Mouse (Mus musculus): ENCODE results near the gene Commd1. TPM values are rescaled to one million over a fixed set of nuclear protein-coding genes. Genes with fewer than 3 reads are reported as not detected.

Commd1 gene
- polyA plus RNA-seq, 1 experiment, result 104 TPM

DNA sequence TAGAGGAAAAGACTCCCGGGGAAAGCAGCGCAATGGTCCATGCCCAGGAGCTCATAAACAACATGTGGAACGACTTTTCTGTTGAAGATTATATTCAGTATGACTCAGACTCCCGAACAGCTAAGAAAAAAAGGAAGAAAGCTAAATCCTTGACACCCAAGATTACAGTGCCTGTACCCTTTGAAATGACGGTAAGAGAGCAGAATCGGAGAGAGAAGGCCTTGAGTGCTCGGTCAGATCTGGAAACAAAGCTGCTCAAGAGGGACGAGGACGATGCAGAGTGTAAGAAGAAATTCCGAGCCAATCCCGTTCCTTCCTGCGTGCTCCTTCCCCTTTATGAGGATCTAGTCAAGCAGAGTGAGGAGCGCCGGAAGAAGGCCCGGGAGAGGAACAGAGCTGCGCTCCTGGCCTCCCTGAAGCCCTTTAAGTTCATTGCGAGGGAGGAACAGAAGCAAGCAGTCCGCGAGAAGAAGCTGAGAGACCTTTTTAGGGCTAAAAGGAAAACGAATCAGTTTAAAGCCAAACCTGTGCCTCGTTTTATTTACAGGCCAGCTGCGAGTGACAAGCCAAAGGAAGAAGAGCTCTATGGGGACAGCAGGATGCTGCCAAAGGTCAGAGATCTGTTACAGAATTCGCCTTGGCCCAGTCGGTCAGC, 38.1 kb upstream of the Commd1 start:
- Histone ChIP-seq H3K27me3 (ENCODE audit: control insufficient read depth, insufficient read depth, low read length, poor library complexity, severe bottlenecking) (no peaks in the 10 kb centered on the region), H3K36me3 (ENCODE audit: control insufficient read depth, insufficient read depth, low read length, poor library complexity, severe bottlenecking) (no peaks in the 10 kb centered on the region), H3K9ac (ENCODE audit: low read depth, poor library complexity, severe bottlenecking) (no peak overlapping the region), H3K4me3 (ENCODE audit: low read depth, low read length) (0 out of 2 replicates have a peak overlapping the region, but pooled peaks have one; percentile 5), H3K27ac (ENCODE audit: insufficient read depth, low read length) (no peak overlapping the region), H3K4me1 (ENCODE audit: control insufficient read depth, insufficient read depth, low read length) (no peaks in the 10 kb centered on the region), H3K9me3 (replicated peaks; ENCODE audit: control insufficient read depth, insufficient read depth, low read length, poor library complexity, severe bottlenecking) (0 out of 2 replicates have a peak, but pooled peaks cover 5% of the 10 kb centered on the region)
- TF ChIP-seq EP300 (IDR thresholded peaks at IDR 0.05; ENCODE audit: insufficient read depth, low read depth, low read length) (no peak), POLR2A (IDR thresholded peaks at IDR 0.05; ENCODE audit: insufficient read depth, low read length) (no peak), CTCF (IDR thresholded peaks at IDR 0.05; ENCODE audit: low read depth, low read length) (no peak)

GRCm38 (mm10) chr11:23017943-23018342, 35.8 kb upstream of the Commd1 start:
- Histone ChIP-seq H3K36me3 (ENCODE audit: control insufficient read depth, insufficient read depth, low read length, poor library complexity, severe bottlenecking) (no peaks in the 10 kb centered on the region), H3K4me1 (ENCODE audit: control insufficient read depth, insufficient read depth, low read length) (no peaks in the 10 kb centered on the region), H3K27ac (ENCODE audit: insufficient read depth, low read length) (no peak overlapping the region), H3K4me3 (ENCODE audit: low read depth, low read length) (no peak overlapping the region), H3K9ac (ENCODE audit: low read depth, poor library complexity, severe bottlenecking) (no peak overlapping the region), H3K27me3 (ENCODE audit: control insufficient read depth, insufficient read depth, low read length, poor library complexity, severe bottlenecking) (no peaks in the 10 kb centered on the region), H3K9me3 (replicated peaks; ENCODE audit: control insufficient read depth, insufficient read depth, low read length, poor library complexity, severe bottlenecking) (0 out of 2 replicates have a peak, but pooled peaks cover 5% of the 10 kb centered on the region)
- TF ChIP-seq EP300 (IDR thresholded peaks at IDR 0.05; ENCODE audit: insufficient read depth, low read depth, low read length), result no peak
- no peak for TF ChIP-seq CTCF (IDR thresholded peaks at IDR 0.05; ENCODE audit: low read depth, low read length)
- TF ChIP-seq POLR2A (IDR thresholded peaks at IDR 0.05; ENCODE audit: insufficient read depth, low read length), result no peak

DNA sequence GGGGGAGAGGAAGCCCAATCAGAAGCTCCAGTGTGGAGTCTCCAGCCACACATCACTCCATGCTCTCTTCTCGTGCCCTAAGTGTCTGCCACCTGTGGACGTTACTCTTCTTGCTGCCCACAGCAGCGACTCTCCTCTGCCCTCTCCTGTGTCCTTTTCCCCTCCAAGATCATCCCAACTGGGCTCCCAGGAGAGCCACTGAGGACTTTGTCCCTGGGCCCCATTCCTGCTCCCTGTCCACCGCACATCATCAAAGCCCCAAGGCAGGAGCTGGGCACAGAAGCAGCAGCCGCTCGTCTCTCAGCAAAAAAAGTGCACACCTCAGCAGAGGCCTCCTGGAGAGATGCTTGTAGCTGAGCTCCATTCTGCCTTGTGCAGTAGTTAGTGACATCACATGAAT, 32.8 kb upstream of the Commd1 start:
- Histone ChIP-seq H3K36me3 (ENCODE audit: control insufficient read depth, insufficient read depth, low read length, poor library complexity, severe bottlenecking) (no peaks in the 10 kb centered on the region), H3K27me3 (ENCODE audit: control insufficient read depth, insufficient read depth, low read length, poor library complexity, severe bottlenecking) (no peaks in the 10 kb centered on the region), H3K9me3 (replicated peaks; ENCODE audit: control insufficient read depth, insufficient read depth, low read length, poor library complexity, severe bottlenecking) (0 out of 2 replicates have a peak, but pooled peaks cover 5% of the 10 kb centered on the region)

GRCm38 (mm10) chr11:23013580-23014294, 31.6 kb upstream of the Commd1 start:
- H3K9me3 ChIP-seq (replicated peaks; ENCODE audit: control insufficient read depth, insufficient read depth, low read length, poor library complexity, severe bottlenecking), result 0 out of 2 replicates have a peak, but pooled peaks cover 5% of the 10 kb centered on the region
- no peak overlapping the region for H3K9ac ChIP-seq (ENCODE audit: low read depth, poor library complexity, severe bottlenecking)
- TF ChIP-seq POLR2A (IDR thresholded peaks at IDR 0.05; ENCODE audit: insufficient read depth, low read length) (no peak), CTCF (IDR thresholded peaks at IDR 0.05; ENCODE audit: low read depth, low read length) (peak; percentile 84)
- no peaks in the 10 kb centered on the region for H3K4me1 ChIP-seq (ENCODE audit: control insufficient read depth, insufficient read depth, low read length)
- H3K27ac ChIP-seq (ENCODE audit: insufficient read depth, low read length), result no peak overlapping the region
- H3K27me3 ChIP-seq (ENCODE audit: control insufficient read depth, insufficient read depth, low read length, poor library complexity, severe bottlenecking), result no peaks in the 10 kb centered on the region
- H3K36me3 ChIP-seq (ENCODE audit: control insufficient read depth, insufficient read depth, low read length, poor library complexity, severe bottlenecking), result no peaks in the 10 kb centered on the region
- H3K4me3 ChIP-seq (ENCODE audit: low read depth, low read length), result no peak overlapping the region

More for the DNA sequence above, 32.8 kb upstream of the Commd1 start:
- Histone ChIP-seq H3K27ac (ENCODE audit: insufficient read depth, low read length) (no peak overlapping the region), H3K4me3 (ENCODE audit: low read depth, low read length) (no peak overlapping the region), H3K9ac (ENCODE audit: low read depth, poor library complexity, severe bottlenecking) (no peak overlapping the region), H3K4me1 (ENCODE audit: control insufficient read depth, insufficient read depth, low read length) (no peaks in the 10 kb centered on the region)
- no peak for TF ChIP-seq EP300 (IDR thresholded peaks at IDR 0.05; ENCODE audit: insufficient read depth, low read depth, low read length)
- no peak for TF ChIP-seq CTCF (IDR thresholded peaks at IDR 0.05; ENCODE audit: low read depth, low read length)
- TF ChIP-seq POLR2A (IDR thresholded peaks at IDR 0.05; ENCODE audit: insufficient read depth, low read length), result no peak

DNA sequence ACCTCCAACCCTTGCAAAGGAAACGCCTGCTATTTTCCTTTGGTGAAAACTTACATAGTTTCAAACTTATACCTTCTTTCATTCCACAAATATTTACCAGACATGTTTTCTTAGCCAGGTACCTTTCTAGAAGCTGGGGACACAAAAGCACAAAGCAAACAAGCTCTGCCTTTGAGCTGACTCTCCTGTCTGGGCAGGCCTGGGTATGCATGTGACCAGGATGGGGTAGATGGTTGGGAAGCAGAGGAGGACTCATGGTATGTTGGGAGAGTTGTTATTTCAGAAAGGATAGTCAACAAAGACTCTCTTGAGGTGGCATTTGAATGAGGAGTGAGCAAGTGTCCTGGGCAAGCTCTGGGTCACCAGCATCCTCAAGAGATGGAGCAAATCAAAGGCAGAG, 30.9 kb upstream of the Commd1 start:
- Histone ChIP-seq H3K4me3 (ENCODE audit: low read depth, low read length) (no peak overlapping the region), H3K27ac (ENCODE audit: insufficient read depth, low read length) (no peak overlapping the region), H3K9ac (ENCODE audit: low read depth, poor library complexity, severe bottlenecking) (no peak overlapping the region), H3K9me3 (replicated peaks; ENCODE audit: control insufficient read depth, insufficient read depth, low read length, poor library complexity, severe bottlenecking) (no peaks in the 10 kb centered on the region), H3K27me3 (ENCODE audit: control insufficient read depth, insufficient read depth, low read length, poor library complexity, severe bottlenecking) (no peaks in the 10 kb centered on the region), H3K4me1 (ENCODE audit: control insufficient read depth, insufficient read depth, low read length) (no peaks in the 10 kb centered on the region), H3K36me3 (ENCODE audit: control insufficient read depth, insufficient read depth, low read length, poor library complexity, severe bottlenecking) (no peaks in the 10 kb centered on the region)
- TF ChIP-seq POLR2A (IDR thresholded peaks at IDR 0.05; ENCODE audit: insufficient read depth, low read length), result no peak
- no peak for TF ChIP-seq CTCF (IDR thresholded peaks at IDR 0.05; ENCODE audit: low read depth, low read length)
- no peak for TF ChIP-seq EP300 (IDR thresholded peaks at IDR 0.05; ENCODE audit: insufficient read depth, low read depth, low read length)

DNA sequence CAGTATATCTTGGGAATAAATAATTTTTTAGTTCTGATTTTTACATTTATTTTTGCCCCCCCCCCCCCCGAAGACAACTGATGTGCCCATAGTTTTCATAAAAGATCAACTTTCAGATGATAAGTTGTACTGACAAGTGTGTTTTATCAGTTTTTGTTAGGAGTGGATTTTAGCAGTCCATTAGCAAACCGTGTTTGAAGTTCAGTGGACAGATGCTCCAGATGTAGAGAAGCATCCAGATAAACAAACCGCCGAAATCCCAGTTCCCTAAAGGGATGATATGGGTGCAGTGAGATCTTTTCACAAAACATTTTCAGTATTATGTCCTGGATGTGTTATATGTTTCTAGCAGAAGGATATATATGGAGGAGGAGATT, 26.6 kb upstream of the Commd1 start:
- H3K4me3 ChIP-seq (ENCODE audit: low read depth, low read length), result no peak overlapping the region
- no peak overlapping the region for H3K27ac ChIP-seq (ENCODE audit: insufficient read depth, low read length)
- peak overlapping the region; percentile 71 for H3K9ac ChIP-seq (ENCODE audit: low read depth, poor library complexity, severe bottlenecking)
- TF ChIP-seq POLR2A (IDR thresholded peaks at IDR 0.05; ENCODE audit: insufficient read depth, low read length), result no peak
- no peak for TF ChIP-seq EP300 (IDR thresholded peaks at IDR 0.05; ENCODE audit: insufficient read depth, low read depth, low read length)
- TF ChIP-seq CTCF (IDR thresholded peaks at IDR 0.05; ENCODE audit: low read depth, low read length), result no peak
- H3K4me1 ChIP-seq (ENCODE audit: control insufficient read depth, insufficient read depth, low read length), result no peaks in the 10 kb centered on the region
- no peaks in the 10 kb centered on the region for H3K27me3 ChIP-seq (ENCODE audit: control insufficient read depth, insufficient read depth, low read length, poor library complexity, severe bottlenecking)
- peaks cover 19% of the 10 kb centered on the region for H3K36me3 ChIP-seq (ENCODE audit: control insufficient read depth, insufficient read depth, low read length, poor library complexity, severe bottlenecking)
- H3K9me3 ChIP-seq (replicated peaks; ENCODE audit: control insufficient read depth, insufficient read depth, low read length, poor library complexity, severe bottlenecking), result no peaks in the 10 kb centered on the region
